Mouse (Mus musculus): ENCODE data around the gene Gimap8.

DNA sequence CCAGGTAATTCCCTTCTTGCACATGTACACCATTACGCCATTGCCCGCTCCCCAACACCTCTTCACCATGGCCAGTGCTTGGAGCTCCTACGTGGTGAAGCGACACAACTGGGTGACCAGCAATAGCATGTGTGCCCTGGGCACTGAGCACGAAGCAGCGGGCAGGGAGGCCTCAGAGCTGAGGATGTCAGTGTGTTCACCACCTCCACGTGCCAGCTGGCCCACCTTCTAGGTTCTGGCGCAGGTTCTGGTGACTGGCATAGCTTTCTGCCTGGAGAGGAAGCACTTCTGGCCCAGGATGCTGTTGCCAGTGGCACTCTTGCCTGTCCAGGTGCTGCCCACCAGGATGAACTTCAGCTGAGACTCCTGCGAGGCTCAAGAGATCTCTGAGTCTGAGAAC is 18.4 kb downstream of the Gimap8 start:
- TF ChIP-seq EP300 (IDR thresholded peaks at IDR 0.05; ENCODE audit: low read length): no peak
- TF ChIP-seq POLR2A (IDR thresholded peaks at IDR 0.05; ENCODE audit: low read depth, low read length): no peak
- TF ChIP-seq MAZ (IDR thresholded peaks at IDR 0.05; ENCODE audit: low read depth, low read length): no peak
- no peak for TF ChIP-seq NRF1 (IDR thresholded peaks at IDR 0.05; ENCODE audit: low read depth, low read length)
- no peak for TF ChIP-seq HCFC1 (IDR thresholded peaks at IDR 0.05; ENCODE audit: low read depth, low read length)
- no peak for TF ChIP-seq CTCF (conservative IDR thresholded peaks at IDR 0.05 in 1 of 2, IDR thresholded peaks at IDR 0.05 in 1 of 2; ENCODE audit: low read depth in 2 of 2, low read length in 2 of 2)
- no peak for TF ChIP-seq POLR2AphosphoS2 (IDR thresholded peaks at IDR 0.05; ENCODE audit: low read depth, low read length)
- no peak for TF ChIP-seq E2F4 (IDR thresholded peaks at IDR 0.05; ENCODE audit: insufficient replicate concordance, low read depth, low read length)
- no peak for TF ChIP-seq MAFK (IDR thresholded peaks at IDR 0.05; ENCODE audit: insufficient replicate concordance, low read length)
- TF ChIP-seq USF1 (IDR thresholded peaks at IDR 0.05; ENCODE audit: low read depth, low read length): no peak
- no peak for TF ChIP-seq RAD21 (IDR thresholded peaks at IDR 0.05; ENCODE audit: low read depth, low read length)
- no peak for TF ChIP-seq ZC3H11A (IDR thresholded peaks at IDR 0.05; ENCODE audit: low read depth, low read length)
- no peak for TF ChIP-seq ZKSCAN1 (IDR thresholded peaks at IDR 0.05; ENCODE audit: borderline replicate concordance, low read depth, low read length)
- TF ChIP-seq TBP (conservative IDR thresholded peaks at IDR 0.05; ENCODE audit: low read depth, low read length): no peak
